Mouse (Mus musculus) c-Kit-positive CD71-negative TER-119-negative erythroid progenitor cells, embryonic 14.5 days (primary cell): ENCODE data around the gene Pfkfb3.

ENCODE experiments used
- DNase-seq: peaks from one replicate; pipeline ENCODE4 v3.0.0-alpha.2; 2013; ENCODE audit warnings: low read depth

Gene Pfkfb3

DNA sequence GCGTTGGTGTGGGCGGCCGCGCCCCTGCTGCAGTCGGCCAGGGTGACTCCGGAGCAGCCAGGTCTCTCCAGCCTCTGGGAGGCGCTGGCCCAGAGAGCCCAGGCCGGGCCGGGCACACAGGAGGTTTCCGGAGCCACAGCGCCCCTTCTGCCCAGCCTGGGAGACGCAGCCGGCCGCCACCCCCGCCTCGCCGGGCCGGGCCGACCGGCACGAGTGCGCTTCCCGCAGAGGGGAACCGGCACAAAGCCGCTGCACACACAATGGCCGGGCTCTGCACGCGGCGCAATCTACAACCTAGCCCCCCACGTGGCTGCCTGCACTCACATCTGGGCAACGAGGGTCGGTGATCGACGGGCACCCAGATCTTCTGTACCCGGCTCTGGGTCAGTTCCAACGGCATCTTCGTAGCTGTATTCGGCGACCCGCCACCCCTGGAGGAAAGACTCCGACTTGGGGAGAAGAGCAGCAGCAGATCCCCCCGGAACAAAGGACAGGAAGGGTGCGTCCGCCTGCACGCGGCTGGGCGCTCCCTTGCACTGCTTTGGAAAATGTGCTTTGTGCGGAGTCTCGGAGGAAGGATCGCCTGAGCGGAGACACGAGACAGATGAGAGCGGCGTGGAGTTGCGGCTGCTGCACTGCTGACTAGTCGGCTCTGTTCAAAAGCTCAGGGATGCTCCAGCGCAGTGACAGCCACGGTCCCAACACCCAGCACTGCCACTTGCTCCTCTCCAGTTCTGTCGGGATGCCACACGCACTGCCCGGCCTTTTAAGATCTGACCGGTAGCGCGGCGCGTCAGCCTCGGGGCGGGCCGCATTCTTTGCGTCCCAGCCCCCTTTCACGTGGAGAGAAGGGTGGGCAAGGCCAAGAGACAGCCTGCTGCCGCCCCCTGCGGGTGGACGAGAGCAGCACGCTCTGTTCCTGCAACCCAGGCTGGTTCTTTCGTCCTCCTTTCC lies 52.3 kb downstream of the Pfkfb3 start:
- peak; percentile 75 for DNase-seq

DNA sequence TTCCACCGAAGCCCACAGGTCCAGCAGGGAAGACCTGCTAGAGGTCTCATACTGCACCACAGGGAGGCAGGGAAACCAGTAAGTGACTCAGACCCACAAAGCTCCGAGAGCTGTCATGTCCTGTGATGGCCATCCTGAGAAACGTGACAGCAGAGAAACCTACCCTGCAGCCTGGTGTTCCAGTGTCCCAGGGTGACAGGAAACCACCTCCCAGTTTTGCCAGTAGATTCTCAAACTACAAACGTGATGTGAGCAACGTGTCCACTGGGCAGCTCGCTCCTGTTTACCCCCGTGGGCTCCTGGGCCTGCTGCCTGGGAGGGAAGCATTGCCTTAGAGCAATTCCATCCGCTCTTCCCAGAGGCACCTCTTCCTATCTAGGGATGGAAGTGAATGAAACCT lies 53.2 kb downstream of the Pfkfb3 start:
- no peak for DNase-seq

DNA sequence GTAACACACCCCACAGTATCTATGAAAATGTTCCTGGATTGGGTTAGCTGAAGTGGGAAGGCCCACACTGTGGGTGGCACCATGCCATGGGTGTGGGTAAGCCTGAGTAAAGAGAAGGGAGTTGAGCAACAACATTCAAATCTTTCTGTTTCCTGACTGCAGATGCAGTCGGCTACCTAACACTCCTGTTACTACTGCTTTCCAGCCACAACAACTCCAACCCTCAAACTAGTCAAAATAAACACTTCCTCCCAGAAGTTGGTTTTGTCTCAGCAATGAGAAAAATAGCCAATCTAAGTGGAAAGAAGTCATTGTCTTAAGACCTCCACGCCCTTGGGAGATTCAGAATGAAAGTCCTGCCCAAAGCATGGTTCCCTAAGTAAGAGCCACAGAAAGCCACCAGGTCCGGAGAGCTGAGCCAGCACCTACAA lies 57.3 kb downstream of the Pfkfb3 start:
- DNase-seq = no peak

DNA sequence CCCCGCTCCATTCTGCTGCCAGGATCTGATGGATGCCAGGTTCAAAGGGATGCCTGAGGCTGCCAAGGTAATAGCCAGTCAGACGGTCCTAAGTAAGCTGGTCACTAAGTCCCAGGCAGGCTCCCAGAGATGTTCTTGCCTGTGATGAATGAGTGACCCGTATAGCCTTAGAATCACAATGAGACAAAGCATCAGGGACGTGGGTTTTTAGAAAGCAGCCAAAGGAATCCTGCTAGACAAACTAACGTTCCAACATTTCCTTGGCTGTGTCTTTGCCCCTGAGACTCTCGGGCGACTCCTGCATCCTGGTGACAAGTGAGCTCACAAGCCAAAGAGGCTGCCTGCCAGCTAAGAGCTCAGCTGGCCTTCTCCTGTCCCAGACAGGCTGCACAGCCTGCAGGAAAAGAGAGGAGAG lies 59.0 kb downstream of the Pfkfb3 start:
- DNase-seq = no peak

DNA sequence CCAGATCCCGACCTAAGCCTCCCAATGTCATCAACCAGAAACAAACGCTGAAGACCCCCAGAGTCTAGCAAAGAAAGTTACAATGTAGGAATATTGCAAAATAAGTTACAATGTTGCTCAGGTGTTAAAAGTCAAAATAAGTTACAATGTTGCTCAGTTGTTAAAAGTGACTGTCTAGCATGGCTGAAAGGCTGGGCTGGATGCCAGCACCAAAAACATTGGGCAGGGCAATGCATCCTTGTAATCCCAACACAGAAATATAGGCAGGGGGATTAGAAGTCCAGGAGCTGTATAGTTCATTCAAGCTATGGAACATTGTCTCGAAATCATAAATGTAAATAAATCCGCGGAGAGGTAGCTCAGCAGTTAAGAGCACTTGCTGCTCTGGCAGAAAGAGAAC lies 61.0 kb downstream of the Pfkfb3 start:
- no peak for DNase-seq

DNA sequence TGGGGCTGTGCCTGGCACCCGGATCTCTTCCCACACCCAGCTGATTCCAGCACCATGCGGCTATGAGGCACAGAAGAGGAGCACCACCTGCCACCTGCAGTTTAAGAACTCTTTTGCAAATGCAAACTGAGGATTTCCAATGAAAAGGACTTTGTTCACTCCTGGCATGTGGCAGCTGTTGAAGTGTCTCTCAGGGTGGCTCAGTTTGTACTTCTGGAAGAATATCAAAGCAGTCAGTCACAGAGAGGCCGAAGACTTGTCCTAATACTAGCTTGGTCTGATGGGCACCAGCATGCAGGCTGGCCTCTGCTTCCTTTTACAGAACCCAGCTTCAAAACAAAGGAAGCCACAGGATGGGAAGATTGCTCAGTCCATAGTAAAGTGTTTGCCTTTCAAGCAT lies 62.4 kb downstream of the Pfkfb3 start:
- DNase-seq = no peak

DNA sequence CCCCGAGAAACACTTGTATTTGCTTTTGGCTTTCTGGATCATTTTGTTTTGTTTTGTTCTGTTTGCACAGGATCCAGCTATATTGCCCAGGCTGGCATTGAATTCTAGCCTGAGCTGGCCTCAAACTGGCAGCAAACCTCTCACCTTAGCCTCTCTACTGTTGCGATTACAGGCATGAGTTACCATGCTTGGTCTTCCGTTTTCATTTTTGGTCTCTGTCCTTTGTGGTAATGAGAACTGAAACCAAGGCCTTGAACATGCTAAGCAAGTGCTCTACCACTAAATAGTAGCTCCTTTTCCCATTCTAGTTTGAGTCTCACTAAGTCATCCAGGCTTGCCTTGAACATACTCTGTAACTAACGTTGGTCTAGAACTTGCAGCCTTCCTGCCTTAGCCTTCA lies 63.3 kb downstream of the Pfkfb3 start:
- no peak for DNase-seq

DNA sequence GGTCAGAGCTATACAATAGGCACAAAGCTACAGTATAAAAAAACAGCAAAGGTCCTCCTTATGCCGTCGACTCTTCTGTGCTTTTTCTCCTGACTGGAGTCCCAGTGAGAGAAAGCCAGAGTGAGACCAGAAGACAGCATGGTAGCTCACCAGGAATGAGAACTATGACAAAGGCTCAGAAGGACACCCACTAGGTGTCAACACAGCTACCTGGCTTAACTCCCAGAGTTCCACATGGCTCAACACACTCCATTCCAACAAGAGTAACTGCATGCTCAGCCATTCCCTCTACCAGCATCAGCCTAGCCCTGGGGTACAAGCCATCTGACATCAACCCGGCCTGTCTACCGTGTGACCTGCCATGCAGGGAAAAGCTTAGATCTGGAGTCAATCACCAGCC lies 70.7 kb downstream of the Pfkfb3 start:
- no peak for DNase-seq

DNA sequence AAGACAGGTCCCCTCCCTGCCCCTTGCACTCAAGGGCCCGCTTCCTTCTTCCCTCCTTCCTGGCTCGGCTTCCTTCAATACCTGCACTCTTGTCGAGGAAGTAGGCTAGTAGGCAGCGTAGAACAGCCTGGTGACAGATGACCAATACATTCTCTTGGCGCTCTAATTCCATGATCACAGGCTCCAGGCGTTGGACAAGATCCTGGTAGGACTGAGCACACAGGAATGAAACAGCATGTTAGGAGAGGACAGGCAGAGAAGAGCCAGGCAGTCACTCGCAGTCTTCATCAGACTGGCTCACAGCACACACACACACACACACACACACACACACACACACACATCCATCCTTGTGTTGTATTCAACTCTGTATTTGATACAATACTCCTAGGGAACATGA lies 71.5 kb downstream of the Pfkfb3 start:
- DNase-seq = no peak

DNA sequence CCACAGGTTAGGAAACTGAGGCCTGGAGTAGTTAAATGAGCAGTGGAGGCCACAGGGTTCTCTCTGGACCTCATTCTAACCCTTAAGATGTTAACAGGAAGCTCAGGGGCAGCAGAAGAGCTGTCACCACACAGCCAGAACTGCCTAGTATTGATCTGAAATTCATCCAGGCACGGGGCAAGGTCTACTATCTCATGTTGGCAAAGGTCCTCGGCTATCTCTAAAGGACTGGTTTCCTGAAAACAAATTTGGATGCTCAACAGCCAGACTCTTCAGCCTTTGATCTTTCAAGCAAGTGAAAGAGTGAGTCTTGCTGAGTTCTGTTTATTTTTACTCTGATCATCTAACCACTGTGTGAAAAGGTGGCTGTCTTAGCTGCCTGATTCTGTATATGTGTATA lies 74.9 kb downstream of the Pfkfb3 start:
- DNase-seq = no peak

DNA sequence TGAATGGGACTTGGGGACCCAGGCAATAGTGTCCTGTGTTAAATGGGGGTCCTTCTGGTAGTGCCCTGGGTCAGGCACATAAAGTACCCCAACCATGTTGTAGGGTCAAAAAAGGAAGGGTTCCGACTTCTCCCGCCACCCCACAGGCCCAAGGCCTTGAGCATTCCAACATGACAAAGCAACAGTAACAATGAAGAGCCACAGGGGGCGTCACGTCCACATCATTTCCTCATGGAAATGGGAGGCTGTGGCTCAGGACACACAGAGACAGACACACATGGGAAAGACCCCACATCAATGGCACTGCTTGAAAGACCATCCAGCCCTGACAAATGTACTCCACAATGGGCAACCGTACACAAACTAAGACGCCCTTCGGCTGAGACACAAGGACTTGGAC lies 78.6 kb downstream of the Pfkfb3 start:
- DNase-seq = no peak

DNA sequence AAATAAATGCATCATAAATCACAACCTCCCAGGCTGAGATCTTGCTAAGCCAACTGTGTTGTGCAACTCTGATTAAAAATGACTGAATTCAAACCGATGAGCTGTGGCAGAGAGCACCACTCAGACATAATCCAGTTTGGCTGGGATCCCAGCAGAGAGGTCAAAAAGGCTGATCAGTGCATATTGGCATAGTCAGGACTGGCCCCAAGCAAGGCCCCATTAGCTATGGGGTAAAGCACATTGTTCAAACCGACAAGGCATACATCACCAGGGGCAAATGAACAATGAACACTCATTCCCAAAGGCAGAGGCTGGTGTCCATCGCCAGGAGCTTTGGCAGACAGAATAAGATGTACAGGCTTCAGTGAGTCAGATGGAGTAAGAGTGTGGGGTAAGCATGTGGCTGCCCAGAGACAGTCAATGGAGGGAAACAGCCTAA lies 89.2 kb downstream of the Pfkfb3 start:
- DNase-seq = no peak

DNA sequence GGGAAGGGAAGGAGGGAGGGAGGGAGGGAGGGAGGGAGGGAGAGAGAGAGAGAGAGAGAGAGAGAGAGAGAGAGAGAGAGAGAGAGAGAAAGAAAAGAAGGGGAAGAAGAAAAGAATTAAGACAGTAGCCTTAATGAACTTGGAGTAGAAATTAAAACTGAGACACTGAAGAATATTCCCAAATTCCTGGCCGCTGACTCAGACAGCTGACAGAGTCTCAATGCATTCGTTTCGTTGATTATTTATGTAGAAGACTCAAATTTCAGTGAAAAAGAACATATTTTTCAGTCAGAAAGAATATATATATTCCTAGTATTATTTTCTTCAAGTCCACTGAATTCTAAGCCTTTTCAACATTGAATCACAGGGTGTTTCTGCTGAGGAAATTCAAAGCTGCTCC lies 92.9 kb downstream of the Pfkfb3 start:
- no peak for DNase-seq

DNA sequence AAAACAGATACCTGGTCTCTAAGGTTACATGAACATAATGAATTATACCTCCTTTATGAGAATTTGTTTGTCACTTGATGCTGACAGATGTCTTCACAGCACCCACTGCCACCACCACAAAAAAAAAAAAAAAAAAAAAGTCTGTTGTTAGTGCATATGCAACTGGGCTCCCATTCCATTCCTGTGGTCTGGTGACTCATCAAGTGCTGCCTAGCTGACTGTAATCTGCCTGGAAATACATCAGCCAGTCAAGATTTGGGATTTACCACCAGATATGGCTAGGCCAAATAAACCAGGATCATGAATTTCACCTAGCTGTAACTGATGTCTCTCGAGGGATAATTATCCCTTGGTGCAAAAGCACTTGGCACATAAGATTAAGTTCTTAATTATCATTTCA lies 95.4 kb downstream of the Pfkfb3 start:
- no peak for DNase-seq

DNA sequence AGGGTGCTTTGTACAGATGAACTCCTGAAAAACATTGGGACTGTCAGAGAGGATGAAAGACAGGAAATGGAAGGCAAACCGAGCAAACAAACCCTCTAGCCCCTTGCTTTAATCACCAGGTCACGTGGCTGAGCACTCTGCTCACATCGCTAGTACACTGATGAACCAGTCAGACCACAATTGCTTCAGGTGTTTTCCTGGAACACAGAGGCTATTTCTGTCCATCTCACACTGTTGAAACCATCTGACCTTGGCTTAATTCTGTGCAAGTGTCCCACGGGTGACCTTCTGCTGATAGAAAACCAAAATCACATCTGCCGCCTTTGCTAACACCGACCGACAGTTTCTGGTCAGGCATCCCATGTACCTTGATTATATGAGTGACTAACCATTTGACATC lies 96.0 kb downstream of the Pfkfb3 start:
- no peak for DNase-seq

DNA sequence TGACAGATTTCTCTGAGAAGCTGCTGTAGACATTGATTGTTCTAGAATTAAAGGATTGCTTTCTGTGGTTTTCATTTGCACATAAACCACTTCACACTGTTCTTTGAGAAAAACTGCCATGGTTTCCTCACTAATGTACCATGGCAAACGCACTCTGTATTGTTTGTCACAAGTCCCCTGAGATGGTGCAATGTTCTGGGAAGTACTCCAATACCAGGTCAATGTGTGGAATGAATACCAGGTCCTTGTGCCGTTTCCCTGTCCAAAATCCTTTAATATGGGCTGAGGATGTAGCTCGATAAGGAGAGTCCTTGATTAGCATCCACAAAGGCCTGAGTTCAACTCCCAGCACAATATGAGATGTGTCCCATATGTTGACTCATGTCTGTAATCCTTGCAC lies 105.2 kb downstream of the Pfkfb3 start:
- no peak for DNase-seq

DNA sequence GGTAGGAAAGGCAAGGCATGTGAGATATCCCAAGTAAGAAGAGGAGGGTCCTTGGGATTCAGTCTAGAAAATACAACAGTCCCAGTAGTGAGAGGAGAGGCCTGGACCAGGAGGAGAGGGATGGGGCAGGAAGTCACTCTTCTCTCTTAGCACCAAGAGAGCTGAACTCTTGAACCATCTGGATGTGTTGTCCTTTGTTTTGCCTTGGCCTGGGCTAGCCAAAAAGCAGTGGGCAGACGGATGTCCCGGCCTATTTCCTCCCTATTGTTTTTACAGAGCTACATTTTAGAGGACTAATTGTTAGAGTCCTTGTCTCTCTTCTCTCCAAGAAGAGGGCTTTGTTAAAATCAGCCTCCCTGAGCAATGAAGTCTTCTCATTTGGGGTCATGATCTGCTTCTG lies 106.0 kb downstream of the Pfkfb3 start:
- DNase-seq = no peak

DNA sequence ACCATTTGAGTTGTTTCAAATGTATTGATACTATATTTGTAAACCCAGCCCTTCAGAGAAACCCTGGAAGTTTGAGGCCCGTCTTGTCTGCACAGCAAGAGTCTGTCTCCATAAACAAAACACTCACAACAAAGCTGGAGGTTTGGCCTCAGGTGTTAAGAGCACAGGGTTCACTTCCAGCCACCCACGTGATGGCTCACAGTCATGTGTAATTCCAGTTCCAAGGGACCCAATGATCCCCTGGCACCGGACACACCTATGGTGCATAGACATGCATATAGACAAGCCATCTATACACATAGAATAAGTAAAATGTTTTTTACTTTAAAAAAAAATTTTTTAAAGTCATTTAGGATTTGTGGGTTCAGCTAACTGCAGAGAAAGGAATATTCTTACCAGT lies 108.2 kb downstream of the Pfkfb3 start:
- DNase-seq = no peak

DNA sequence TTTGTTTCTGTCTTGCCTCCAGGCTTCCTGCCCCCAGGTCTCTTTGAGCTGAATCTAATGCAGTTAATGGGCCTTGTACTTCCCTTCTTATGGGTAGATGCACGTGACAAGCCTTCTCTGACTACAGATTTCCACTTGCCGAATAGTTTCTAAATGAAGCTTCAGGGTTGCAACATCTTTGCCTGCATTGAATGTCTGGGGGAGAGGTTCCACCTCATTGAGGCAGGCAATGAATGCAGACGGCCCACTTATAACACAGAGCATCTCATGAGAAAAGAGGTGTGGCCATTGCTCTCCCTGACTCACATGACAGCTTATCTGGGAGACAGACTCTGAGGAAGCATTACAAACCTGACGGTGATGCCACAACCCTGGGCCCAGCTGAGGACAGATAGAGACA lies 112.0 kb downstream of the Pfkfb3 start:
- peak; percentile 40 for DNase-seq

DNA sequence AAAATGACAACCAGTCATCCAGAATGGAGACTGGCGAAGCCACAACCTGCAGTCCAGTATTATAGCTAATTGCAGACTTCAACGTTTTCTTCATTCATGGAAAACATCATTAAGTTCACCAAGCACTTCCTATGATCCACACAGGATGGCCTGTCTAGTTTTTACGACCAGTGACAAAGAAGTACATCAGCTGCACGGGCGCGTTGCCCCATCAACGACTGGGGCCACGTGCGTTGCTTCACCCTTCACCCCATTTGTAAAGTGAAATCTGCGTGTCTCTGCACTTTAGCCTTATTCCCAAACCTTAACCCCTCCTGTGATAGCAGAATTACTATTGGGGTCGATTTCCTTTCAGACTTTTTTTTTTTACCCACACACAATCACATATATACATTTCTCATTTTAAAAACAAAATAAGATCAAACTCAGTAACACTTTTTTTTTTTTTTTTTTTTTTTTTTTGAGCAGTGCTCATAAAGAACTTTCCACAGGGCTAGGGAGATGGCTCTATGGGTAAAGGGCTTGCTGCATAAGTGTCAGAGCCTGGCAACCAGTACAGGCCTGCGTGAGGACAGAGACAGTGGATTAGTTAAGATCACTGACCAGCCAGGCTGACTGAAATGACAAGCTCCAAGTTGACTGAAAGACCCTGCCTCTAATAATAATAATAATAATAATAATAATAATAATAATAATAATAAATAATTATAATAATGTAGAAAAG lies 115.5 kb downstream of the Pfkfb3 start:
- no peak for DNase-seq

DNA sequence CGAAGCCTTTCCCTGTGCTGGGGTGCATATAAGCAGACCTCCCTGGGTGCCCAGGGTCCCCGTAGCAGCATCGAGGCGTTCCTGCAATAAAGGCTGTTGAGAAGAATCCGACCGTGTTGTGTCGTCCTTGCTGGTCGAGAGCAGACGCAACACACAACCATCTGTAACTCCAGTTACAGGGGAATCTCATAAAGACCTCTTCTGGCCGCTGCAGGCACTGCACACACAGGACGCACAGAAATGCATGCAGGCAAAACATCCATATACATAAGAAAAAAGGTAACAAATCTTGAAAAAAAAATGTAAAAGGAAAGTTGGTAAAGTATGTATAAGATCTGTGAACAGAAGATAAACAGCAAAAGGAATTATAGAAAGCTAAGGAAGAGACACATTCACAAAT lies 117.5 kb downstream of the Pfkfb3 start:
- DNase-seq = no peak

DNA sequence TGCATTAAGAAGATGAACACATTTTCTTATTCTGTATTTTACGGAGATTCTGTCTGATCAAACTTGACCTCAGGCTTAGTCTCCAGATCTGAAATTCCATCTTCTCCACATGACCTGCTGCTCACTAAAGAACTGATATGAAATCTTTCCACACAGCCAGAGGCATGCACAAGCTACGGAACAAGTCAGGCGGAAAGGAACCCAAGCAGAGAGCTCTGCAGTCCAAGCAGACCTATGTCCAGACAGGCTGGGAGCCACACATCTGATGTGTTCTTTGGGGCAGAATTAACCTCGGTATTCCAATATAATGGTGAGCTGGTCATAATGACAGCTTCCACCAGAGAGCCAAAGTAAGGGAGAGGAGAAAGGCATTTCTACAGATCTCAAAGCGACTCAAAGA lies 120.5 kb downstream of the Pfkfb3 start:
- no peak for DNase-seq

DNA sequence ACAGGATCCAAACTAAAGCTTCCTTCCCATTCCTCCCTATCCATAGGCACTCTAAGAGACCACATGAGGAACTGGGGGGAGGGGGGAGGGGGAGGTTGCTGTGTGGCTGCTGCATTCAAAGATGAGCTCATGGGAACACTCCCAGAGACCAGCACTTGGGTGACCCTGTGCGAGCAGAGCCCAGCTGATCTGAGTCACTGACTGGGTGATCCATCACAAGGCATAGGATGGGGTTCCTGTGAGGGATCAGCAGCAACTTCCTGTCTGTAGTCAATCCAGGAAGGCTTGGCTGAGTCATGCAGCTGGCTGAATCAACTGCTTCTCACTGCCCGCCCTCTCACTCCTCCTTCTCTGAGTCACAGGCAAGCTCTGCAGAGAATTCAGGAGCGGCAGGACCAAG lies 124.3 kb downstream of the Pfkfb3 start:
- peak; percentile 63 for DNase-seq
